ENCODE assay signal across 9 mouse cellular contexts in genomic region chr11:54984085-54984484, GRCm38 (mm10). TPM values are rescaled to one million over a fixed set of nuclear protein-coding genes. Genes with fewer than 3 reads are reported as not detected.
A peak's percentile ranks its signal among the peaks of the same experiment; 100 is the strongest.
DNase-seq lines count a peak whose midpoint lies in the region; ATAC-seq and TF ChIP-seq lines count a peak whose summit lies in the region.
"Had no signal": no experiment of that assay in that cellular context is flagged by ENCODE, and none has a peak within 500 bp of the region (broad histone marks: within the 10 kb centered on the region; RNA-seq: fewer than 3 reads in every experiment).

No protein-coding gene starts in this region.

- H3K27ac ChIP-seq in heart, adult 2 months, result no peak overlapping the region
- H3K27ac ChIP-seq in heart, embryonic 12.5 days (ENCODE audit: poor library complexity, severe bottlenecking), result peak overlapping the region; percentile 35
- H3K27ac ChIP-seq: macrophage had no signal

- intact Hi-C loops in heart, adult 2 months (cut with DNase I), result loop anchor here (1.0 to 5.0 kb wide), 3 partner anchors 53 to 282 kb away; no protein-coding TSS in a partner anchor

- TF ChIP-seq POLR2A in heart, adult 2 months (IDR thresholded peaks at IDR 0.05; ENCODE audit: insufficient read depth, low read depth, low read length), result no peak

- H3K36me3 ChIP-seq in heart, adult 2 months (ENCODE audit: control insufficient read depth, insufficient read depth, low read length), result no peaks in the 10 kb centered on the region
- peaks cover 94% of the 10 kb centered on the region for H3K36me3 ChIP-seq in heart, embryonic 12.5 days

- ATAC-seq in heart, embryonic 12.5 days (ENCODE audit: insufficient number of reproducible peaks, low FRiP score), result no peak

- peak; percentile 55 to 78 for DNase-seq in heart, adult 2 months
- no peak for DNase-seq in heart, adult 11 months
- DNase-seq in ZHBTc4 (ENCODE audit: low read depth, low spot score), result peak; percentile 79
- DNase-seq in cerebellum, postnatal 4 days (ENCODE audit: low spot score in 2 of 2), result peak; percentile 85 to 86
- DNase-seq in layer of hippocampus, adult 9-10 months (ENCODE audit: low spot score), result peak; percentile 54
- peak; percentile 69 for DNase-seq in lung, postnatal 25 days (ENCODE audit: low spot score)
- peak; percentile 65 to 88 for DNase-seq in spleen, postnatal 4 days (ENCODE audit: low spot score in 2 of 2)

- no peaks in the 10 kb centered on the region; the same call in 1 of the 2 replicates for H3K9me3 ChIP-seq in heart, embryonic 12.5 days (replicated peaks)

- no peak for TF ChIP-seq EP300 in heart, adult 2 months (IDR thresholded peaks at IDR 0.05; ENCODE audit: insufficient read depth, low read depth, low read length)

- no peaks in the 10 kb centered on the region for H3K79me2 ChIP-seq in heart, adult 2 months (replicated peaks; ENCODE audit: control insufficient read depth, insufficient read depth, low read length)

- H3K4me1 ChIP-seq in heart, adult 2 months (ENCODE audit: control insufficient read depth, insufficient read depth, low read length), result 0 out of 2 replicates have a peak, but pooled peaks cover 2% of the 10 kb centered on the region
- H3K4me1 ChIP-seq in heart, embryonic 12.5 days (replicated peaks), result peaks cover 31% of the 10 kb centered on the region

- H3K9ac ChIP-seq in heart, adult 2 months (ENCODE audit: low read depth, low read length), result no peak overlapping the region
- H3K9ac ChIP-seq in heart, embryonic 12.5 days, result no peak overlapping the region

- no peak overlapping the region for H3K4me2 ChIP-seq in heart, embryonic 12.5 days

- WGBS in heart, adult 2 months, result under 1% methylated on average over 6 of the region's 6 CpGs
- 2% methylated on average over 6 of the region's 6 CpGs for WGBS in heart, embryonic 12.5 days

- H3K4me3 ChIP-seq in heart, adult 2 months, result no peak overlapping the region
- no peak overlapping the region for H3K4me3 ChIP-seq in heart, embryonic 12.5 days

- TF ChIP-seq CTCF in heart, adult 2 months (IDR thresholded peaks at IDR 0.05), result peak; percentile 97

- no peaks in the 10 kb centered on the region for H3K27me3 ChIP-seq in heart, adult 2 months (ENCODE audit: control insufficient read depth, insufficient read depth, low read length)
- no peaks in the 10 kb centered on the region for H3K27me3 ChIP-seq in heart, embryonic 12.5 days (replicated peaks)

RNA-seq across cellular contexts. Expression of gene Tnip1, which starts 21.4 kb away (rescaled TPM):
- 10 to 100 TPM; 25.9 to 34.4 TPM for total RNA-seq in heart, adult 2 months (2021)
- 26.6 and 31.9 TPM in 2 replicates for polyA plus RNA-seq in heart, adult 2 months (2012; rRNA removed)
- polyA plus RNA-seq in heart, embryonic 12.5 days (2016; fragmentation: Nextera tagmentation; extraction: Ambion mirVana), result 23.1 and 23.6 TPM in 2 replicates

RNA-seq across cellular contexts. Expression of gene Anxa6, which starts 49.2 kb away (rescaled TPM):
- 100 to 1,000 TPM; 205 to 213 TPM for total RNA-seq in heart, adult 2 months (2021)
- polyA plus RNA-seq in heart, adult 2 months (2012; rRNA removed), result 136 and 193 TPM in 2 replicates
- polyA plus RNA-seq in heart, embryonic 12.5 days (2016; fragmentation: Nextera tagmentation; extraction: Ambion mirVana), result 335 and 339 TPM in 2 replicates
